Mouse (Mus musculus) CD4-positive, CD25-positive, alpha-beta regulatory T cell, adult 2 months (primary cell): ENCODE measurements around the gene Tbc1d9.

Experiments
- DNase-seq: peaks from one replicate; pipeline ENCODE4 v3.0.0-alpha.2; 2012; ENCODE audit warnings: low read depth, low spot score

Gene Tbc1d9

DNA sequence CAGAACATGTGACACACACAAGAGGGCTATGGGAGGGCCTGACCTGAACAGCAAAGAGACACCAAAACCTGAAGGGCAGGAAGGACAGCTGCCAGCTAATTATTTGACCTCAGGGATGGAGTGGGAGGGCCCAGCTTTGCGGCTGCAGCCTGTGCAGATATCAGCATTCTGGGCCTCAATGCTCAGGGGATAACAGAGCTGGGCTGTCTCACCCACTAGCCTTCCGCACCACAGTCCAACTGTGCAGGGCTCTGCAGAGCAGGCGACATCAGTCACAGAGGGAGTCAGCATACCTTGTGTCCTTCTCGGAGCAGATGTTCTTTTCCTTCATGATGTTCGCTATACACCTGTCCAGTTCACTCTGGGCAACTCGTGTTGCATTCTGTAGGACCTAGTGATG lies 157.2 kb downstream of the Tbc1d9 start:
- no peak for DNase-seq
